8 mouse cellular contexts compared by ENCODE assay signal in the genomic region with DNA sequence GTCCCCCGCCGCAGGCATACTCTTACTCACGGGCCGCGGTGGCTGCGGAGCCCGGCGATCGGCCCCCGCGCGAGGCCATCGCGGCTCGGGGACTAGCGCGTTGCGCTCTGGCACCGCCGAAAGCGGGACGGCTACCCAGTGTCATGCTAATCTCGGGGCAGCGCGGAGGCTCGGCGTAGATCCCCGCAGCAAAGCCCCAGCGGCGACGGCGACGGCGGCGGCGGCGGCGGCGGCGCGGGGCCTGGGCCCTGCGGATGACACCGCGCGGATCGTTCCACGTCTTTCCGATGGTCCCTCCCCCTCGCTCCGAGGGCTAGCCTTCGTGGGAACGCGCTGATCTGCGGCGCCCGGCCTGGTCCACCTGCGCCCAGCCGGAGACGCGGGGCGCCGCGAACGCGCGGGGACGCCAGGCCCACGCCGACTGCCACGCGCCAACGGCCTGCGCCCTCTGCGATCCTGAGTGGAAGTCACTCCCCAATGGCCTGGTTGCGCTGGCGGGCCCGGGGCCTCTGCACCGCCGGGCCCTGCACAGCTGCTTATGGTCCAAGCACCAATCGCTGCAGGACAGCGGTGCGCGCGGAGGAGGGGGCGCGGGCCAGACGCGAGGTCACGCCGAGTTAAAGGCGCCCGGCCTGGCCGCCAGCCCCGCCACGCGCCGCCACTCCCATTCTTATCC.
DNase-seq lines count a peak whose midpoint lies in the region; ATAC-seq and TF ChIP-seq lines count a peak whose summit lies in the region.

No protein-coding gene starts in this region.

- peak overlapping the region; percentile 80 for H3K9ac ChIP-seq in lung, embryonic 14.5 days

- intact Hi-C loops in heart, postnatal 36 days (cut with DNase I) = loop anchor here (5.0 kb wide), 2 partner anchors 63 to 78 kb away; no protein-coding TSS in a partner anchor

- H3K27ac ChIP-seq in lung, embryonic 14.5 days (ENCODE audit: low read depth) = peak overlapping the region; percentile 72

- TF ChIP-seq CTCF in lung, embryonic 14.5 days (IDR thresholded peaks at IDR 0.05; ENCODE audit: low read depth) = no peak

- peak overlapping the region; percentile 69 for H3K4me3 ChIP-seq in lung, embryonic 14.5 days (ENCODE audit: low read depth, low read length)

- under 1% methylated on average over 83 of the region's 97 CpGs for WGBS in lung, embryonic 14.5 days

- H3K27me3 ChIP-seq in lung, embryonic 14.5 days (ENCODE audit: insufficient read depth, low read length) = 0 out of 2 replicates have a peak, but pooled peaks cover 3% of the 10 kb centered on the region

- no peaks in the 10 kb centered on the region for H3K9me3 ChIP-seq in lung, embryonic 14.5 days (ENCODE audit: low read depth, low read length)

- H3K4me1 ChIP-seq in lung, embryonic 14.5 days (ENCODE audit: insufficient read depth) = 0 out of 2 replicates have a peak, but pooled peaks cover 4% of the 10 kb centered on the region

- peak; percentile 86 for ATAC-seq in lung, embryonic 14.5 days (ENCODE audit: insufficient read depth)
- ATAC-seq in megakaryocyte progenitor cell, adult 5-6 weeks (replicated peaks; ENCODE audit: poor library complexity) = no peak

- H3K4me2 ChIP-seq in lung, embryonic 14.5 days = peak overlapping the region; percentile 97

- DNase-seq in R1 (ENCODE audit: low read depth, low spot score) = peak; percentile 71
- DNase-seq in cerebellum, adult 9-11 months = peak; percentile 77
- DNase-seq in frontal cortex, adult 2 months (ENCODE audit: extremely low spot score in 1 of 2, low spot score in 1 of 2) = peak; percentile 29 to 68
- DNase-seq in heart, postnatal 36 days = peak; percentile 60 to 76
- peak; percentile 47 to 64 for DNase-seq in layer of hippocampus, adult 8-10 months (ENCODE audit: low spot score in 2 of 2)
- peak; percentile 82 for DNase-seq in lung, embryonic 14.5 days
- peak; percentile 83 for DNase-seq in retina, embryonic 14.5 days (ENCODE audit: low spot score)

- H3K36me3 ChIP-seq in lung, embryonic 14.5 days (ENCODE audit: insufficient read depth) = no peaks in the 10 kb centered on the region
